Mouse (Mus musculus) embryo, embryonic 11.5 days (tissue): ENCODE data around the gene Npff.

ENCODE experiments used
- DNase-seq: peaks from one replicate; pipeline ENCODE4 v3.0.0-alpha.2; 2012; ENCODE audit warnings: low read depth, low spot score

Gene Npff

GRCm38 (mm10) chr15:102503924-102504782 lies 20.6 kb downstream of the Npff start:
- no peak for DNase-seq

DNA sequence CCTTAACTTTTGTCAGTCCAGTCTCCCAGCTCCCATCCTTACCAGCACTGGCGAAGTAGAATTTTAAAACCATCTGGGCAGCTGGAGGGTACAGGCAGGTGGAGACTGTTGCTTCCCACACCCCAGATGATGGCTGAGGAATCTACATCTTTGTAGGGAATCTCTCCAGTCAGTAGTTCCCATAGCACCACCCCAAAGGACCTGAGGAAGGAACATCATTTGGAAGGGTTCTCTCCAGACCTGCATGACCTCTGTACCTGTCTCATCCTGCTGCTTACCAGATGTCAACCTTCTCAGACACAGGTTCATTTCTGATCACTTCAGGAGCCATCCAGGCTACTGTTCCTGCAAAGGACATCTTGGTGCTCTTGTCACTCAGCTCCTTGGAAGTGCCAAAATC lies 21.3 kb downstream of the Npff start, which contains the start of gene Gm10337:
Gene Gm10337, plus strand, starts transcription at position 276 of the 400 bp plus-strand sequence.
- no peak for DNase-seq

- DNase-seq = no peak
Observed at GRCm38 (mm10) chr15:102502254-102502840, 22.4 kb downstream of the Npff start.

DNA sequence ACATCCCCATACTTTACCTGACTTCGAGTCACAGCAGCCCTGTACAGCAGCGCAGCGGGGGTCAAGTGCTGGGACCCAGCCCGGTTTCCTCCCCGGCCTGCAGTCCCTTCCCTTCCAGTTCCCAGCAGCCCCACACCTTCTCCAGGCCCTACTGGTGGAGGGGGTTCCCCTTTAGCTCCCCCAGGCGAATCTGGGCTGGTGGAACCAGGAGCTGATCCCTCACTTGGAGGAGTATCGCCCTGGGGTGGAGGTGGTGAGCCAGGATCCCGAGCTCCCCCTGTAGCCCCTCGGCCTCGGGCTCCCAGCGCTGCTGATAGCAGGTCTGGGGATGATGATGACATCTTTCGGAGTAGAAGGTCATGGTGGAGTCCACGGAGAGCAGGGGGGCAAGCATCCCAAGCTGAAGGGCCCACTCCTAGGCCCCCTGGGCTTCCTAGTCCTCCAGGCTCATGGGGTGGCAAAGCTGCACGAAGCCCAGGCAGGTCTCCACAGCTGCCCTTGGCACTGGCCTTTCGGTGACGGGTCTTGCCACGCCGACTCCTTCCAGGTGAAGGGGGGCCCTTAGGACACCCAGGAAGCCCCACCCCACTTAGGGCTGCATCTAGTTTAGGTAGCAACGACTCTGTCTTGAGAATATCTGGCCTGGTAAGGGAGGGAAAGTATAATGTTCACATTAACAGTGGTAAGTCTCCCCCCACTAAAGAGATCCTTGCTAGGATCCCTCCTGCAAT lies 23.5 kb downstream of the Npff start:
- DNase-seq = no peak

DNA sequence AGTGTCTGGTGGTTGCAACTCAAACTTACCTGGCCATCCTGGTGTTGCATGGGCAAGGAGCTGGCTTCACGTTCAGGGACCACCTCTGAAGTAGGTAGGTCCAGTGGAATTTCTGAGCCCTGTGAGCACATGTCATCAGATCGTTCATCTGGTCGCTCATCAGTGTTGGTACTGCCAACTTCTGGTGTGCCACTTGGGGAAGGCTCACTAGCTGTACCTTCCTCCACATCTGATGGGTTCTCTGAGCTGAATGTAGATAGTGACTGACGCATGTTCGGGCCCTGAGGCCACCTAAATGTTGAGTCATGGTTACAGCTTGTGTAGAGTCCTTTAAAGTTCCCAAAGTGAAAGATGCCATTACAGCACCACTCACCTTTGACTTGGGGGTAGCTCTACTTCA lies 24.3 kb downstream of the Npff start:
- no peak for DNase-seq

DNA sequence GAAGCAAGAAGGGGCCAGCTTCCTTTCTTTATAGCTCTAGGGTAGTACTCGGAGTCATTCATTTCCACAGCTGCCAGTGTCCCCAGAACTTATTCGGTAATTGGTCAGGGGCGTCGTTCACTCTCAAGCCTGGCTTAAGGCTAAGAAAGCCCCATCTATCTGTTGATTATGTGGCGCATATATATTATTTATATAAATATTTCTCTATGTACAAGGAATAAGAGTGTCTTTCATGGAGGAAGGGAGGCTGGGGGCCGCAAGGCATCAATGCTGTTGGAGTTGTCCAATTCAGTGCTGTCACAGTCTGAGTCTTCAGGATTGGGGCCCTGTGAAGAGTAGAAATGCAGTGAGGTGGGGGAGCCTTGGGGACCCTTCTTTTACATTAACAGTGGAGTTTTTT lies 24.9 kb downstream of the Npff start:
- DNase-seq = no peak

- no peak for DNase-seq
Observed at GRCm38 (mm10) chr15:102499370-102499769, 25.4 kb downstream of the Npff start.

DNA sequence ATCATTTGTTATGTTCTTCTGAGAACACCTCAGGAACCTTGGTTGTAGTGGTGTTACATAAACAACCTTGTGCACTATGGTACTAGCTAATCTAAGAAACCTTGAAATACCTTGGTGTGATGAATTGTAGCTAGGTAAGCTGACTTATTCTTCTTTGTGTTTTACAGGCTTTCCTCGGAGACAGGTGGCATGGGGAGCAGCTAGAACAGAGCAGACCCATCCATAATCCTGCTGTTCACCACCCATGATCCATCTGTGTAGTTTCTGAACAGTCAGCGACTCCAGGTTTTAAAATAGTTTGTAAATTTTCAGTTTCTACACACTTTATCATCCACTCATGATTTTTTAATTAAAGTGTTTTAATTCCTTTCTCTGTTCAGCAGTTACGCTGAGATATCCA lies 26.4 kb downstream of the Npff start:
- no peak for DNase-seq

- no peak for DNase-seq
Observed at GRCm38 (mm10) chr15:102487664-102488063, 37.1 kb downstream of the Npff start.

GRCm38 (mm10) chr15:102485853-102486252 lies 38.9 kb downstream of the Npff start:
- DNase-seq = no peak

DNA sequence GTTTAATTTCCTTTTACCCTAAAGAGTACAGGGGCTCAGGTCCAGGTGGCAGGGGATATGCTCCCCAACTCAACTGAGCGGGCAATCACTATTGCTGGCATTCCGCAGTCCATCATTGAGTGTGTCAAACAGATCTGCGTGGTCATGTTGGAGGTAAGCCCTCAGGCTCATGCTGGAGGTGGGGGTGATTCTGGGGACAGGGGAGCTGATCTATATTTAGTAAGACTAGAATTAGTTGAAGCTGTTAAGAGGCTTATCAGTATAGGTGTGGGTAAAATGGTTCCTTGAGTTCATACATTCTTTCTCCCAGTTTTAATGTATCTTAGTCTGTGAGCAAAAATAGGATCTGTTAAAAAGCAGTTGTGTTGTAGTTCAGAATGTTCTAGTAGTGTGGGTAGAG lies 41.6 kb downstream of the Npff start:
- no peak for DNase-seq

GRCm38 (mm10) chr15:102474520-102474919 lies 50.2 kb downstream of the Npff start:
- no peak for DNase-seq
